Mouse (Mus musculus) forebrain, embryonic 10.5 days (tissue): ENCODE measurements around the gene Ptcra. TPM values are rescaled to one million over a fixed set of nuclear protein-coding genes. Genes with fewer than 3 reads are reported as not detected.
"Not testable (repeated sequence)": the region's sequence is repeated elsewhere in the genome, so short reads cannot be mapped to it uniquely, and the experiment has no call there.

Source experiments
- DNase-seq: peaks from one replicate; pipeline ENCODE4 v3.0.0-alpha.2; 2017; ENCODE audit warnings: low spot score; ENCODE audit errors: extremely low spot score
- H3K27ac ChIP-seq: fragments of 300-500 bp; sonication (generic); 2 replicates; pipeline ENCODE4 v1.5.1; 2016; ENCODE audit warnings: mild to moderate bottlenecking
- H3K27me3 ChIP-seq: fragments of 300-500 bp; sonication (generic); 2 replicates; pipeline ENCODE4 v1.6.1; 2016; ENCODE audit warnings: mild to moderate bottlenecking; ENCODE audit not compliant: poor library complexity, severe bottlenecking
- H3K36me3 ChIP-seq: fragments of 300-500 bp; sonication (generic); replicated peaks from 2 replicates; pipeline ENCODE4 v1.6.1; 2016; ENCODE audit warnings: mild to moderate bottlenecking, moderate library complexity
- H3K4me1 ChIP-seq: fragments of 300-500 bp; sonication (generic); 2 replicates; pipeline ENCODE4 v1.6.1; 2016
- H3K4me3 ChIP-seq: fragments of 300-500 bp; sonication (generic); 2 replicates; pipeline ENCODE4 v1.5.1; 2016; ENCODE audit warnings: mild to moderate bottlenecking, moderate library complexity
- H3K9me3 ChIP-seq: fragments of 300-500 bp; sonication (generic); 2 replicates; pipeline ENCODE4 v1.6.1; 2016; ENCODE audit warnings: mild to moderate bottlenecking, moderate library complexity
- WGBS: fragments of 180-500 bp; shearing (Covaris S2); methylation state at CpG from one replicate; pipeline ENCODE4 v1.1.7; 2016; 5-methylcytosine and 5-hydroxymethylcytosine counted together
- polyA plus RNA-seq: library from polyadenylated mRNA; unstranded; fragments of >200 nt; fragmentation: Nextera tagmentation; extraction: Ambion mirVana; gene quantifications from 2 replicates; pipeline ENCODE4 v1.2.1, GENCODE M21; 2016

Gene Ptcra
- polyA plus RNA-seq, 1 experiment from 2014 or later = 0.55 TPM

DNA sequence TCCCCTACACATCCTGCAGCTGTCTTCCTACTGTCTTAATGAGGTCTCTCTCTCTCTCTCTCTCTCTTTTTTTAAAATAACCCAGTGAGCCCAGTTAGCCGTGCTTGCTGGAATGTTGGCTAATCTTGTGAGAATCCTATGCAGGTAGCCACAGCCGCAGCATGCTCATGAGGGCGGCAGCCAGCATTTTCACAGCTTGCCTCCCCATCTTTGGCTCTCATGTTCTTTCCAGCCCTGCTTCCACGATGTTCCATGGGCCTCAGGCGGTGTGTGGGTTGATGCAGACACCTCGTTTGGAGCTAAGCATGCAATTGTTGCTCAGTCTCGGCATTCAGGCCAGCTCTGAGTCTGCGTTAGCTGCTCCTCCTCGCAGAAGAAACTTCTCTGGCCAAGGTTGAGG lies 1.4 kb upstream of the Ptcra start:
- H3K36me3 ChIP-seq, H3K27ac ChIP-seq, DNase-seq, H3K4me3 ChIP-seq, H3K27me3 ChIP-seq, H3K9me3 ChIP-seq, H3K4me1 ChIP-seq: not testable (repeated sequence)
- 71% methylated on average over 9 of the region's 9 CpGs for WGBS

DNA sequence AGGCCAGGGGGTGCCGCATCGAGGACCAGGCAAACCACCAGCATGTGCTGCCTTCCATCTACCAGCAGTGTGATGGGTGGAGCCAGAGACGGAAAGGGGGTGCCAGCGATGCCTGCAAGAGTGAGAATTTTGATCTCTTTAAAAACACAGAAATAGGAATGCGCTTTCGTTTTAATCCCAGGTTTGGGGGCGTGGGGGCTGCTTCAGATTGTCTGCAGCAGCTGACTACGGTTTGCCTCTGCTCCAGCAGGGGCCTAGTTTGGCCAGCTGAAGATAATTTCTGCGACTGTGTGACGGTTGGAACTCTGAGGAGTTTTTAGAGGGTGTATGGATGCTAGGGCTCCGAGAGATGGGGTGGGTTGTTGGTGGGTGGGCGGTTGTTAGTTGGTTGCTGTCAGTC lies 4.8 kb downstream of the Ptcra start:
- peaks cover 11% of the 10 kb centered on the region for H3K4me1 ChIP-seq

DNA sequence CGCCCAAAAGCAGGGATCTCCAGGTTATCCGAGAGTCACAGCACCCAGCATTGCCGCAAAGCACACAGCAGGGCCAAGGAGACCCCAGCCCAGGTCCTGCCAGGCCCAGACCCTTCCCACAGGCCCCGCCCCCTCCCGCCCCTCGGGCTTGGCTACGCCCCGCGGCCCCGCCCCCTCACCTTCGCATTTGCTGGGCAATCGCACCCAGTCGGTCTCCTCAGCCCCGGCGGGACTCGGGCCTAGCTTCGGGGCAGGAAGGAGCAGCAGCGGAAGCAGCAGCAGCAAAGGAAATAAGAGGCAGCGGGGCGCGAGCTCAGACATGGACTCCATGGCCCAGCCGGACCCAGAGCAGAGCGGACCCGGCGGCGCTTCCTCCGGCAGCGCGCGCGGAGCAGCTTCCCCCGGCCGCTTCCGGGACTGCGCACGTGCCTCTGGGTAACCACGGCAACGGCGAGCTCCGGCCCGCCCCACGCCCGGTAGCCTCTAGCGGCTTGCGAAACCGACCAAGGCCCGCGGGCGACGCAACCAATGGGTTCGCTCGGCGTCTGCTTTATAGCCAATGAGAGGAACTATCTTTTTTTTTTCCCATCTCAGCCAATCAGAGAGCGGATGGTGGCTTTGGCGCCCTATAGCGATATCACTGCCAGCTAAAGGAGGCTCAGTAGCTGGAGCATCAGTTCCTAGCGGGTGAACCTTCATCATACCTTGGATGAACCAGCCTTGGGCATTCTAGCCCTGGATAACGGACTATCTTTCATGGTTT lies 11.5 kb downstream of the Ptcra start, which contains the start of gene Cnpy3:
Gene Cnpy3 (minus strand): TSS at position 421 of the 763 bp plus-strand sequence.
- peaks cover 26% of the 10 kb centered on the region for H3K36me3 ChIP-seq
- H3K27me3 ChIP-seq = no peaks in the 10 kb centered on the region
- peak within 1 kb of the TSS; percentile 90 for H3K27ac ChIP-seq
- WGBS = under 1% methylated on average over 58 of the region's 58 CpGs
- DNase-seq = peak; percentile 99
- H3K4me1 ChIP-seq = peaks cover 32% of the 10 kb centered on the region
- peak within 1 kb of the TSS; percentile 67 for H3K4me3 ChIP-seq
- H3K9me3 ChIP-seq = peaks cover 3% of the 10 kb centered on the region; the same call in 1 of the 2 replicates

More for the DNA sequence above, 4.8 kb downstream of the Ptcra start:
- Histone ChIP-seq H3K27ac (no peak overlapping the region), H3K4me3 (no peak overlapping the region), H3K9me3 (peaks cover 3% of the 10 kb centered on the region; the same call in 1 of the 2 replicates), H3K36me3 (no peaks in the 10 kb centered on the region), H3K27me3 (no peaks in the 10 kb centered on the region)
- DNase-seq = no peak
- WGBS = 86% methylated on average over 12 of the region's 12 CpGs

DNA sequence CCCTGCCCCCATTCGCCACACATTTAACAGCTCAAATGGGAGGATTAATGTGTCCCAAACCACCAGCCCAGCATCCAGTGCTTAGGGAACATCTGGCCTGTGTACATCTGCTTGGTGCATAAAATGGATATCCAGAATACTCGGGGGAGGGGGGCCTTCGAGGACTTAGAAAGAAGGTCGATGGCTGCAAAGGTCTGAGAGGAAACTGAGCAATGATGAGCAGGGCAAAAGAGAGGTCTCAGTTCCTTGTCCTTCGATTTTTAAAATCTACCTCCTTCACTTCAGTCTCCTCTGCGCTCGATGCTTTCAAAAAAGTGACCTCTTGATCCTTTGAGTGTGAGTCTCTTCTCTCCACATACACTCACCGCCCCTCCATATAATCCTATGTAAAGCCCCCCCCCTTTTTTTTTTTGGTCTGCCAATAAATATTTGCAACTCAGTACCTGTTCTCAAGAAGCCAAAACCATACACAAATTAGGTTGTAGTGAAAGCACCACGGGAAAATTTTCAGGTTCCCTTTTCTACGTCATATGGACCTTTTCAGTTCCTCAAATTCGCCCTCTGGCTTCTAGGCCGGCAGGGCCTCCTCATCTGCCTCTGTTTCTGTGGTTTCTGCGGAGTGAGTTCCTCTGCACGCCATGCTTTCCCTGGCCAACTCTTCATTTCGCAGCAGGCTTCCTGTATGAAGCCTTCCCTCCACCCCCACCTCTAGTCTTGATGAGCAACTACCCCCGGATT lies 12.3 kb downstream of the Ptcra start:
- peak overlapping the region; percentile 90 for H3K27ac ChIP-seq
- peaks cover 24% of the 10 kb centered on the region for H3K4me1 ChIP-seq
- H3K9me3 ChIP-seq = peaks cover 3% of the 10 kb centered on the region; the same call in 1 of the 2 replicates
- 37% methylated on average over 16 of the region's 16 CpGs for WGBS
- DNase-seq = no peak
- peaks cover 33% of the 10 kb centered on the region for H3K36me3 ChIP-seq
- peak overlapping the region; percentile 67 for H3K4me3 ChIP-seq
- H3K27me3 ChIP-seq = no peaks in the 10 kb centered on the region

DNA sequence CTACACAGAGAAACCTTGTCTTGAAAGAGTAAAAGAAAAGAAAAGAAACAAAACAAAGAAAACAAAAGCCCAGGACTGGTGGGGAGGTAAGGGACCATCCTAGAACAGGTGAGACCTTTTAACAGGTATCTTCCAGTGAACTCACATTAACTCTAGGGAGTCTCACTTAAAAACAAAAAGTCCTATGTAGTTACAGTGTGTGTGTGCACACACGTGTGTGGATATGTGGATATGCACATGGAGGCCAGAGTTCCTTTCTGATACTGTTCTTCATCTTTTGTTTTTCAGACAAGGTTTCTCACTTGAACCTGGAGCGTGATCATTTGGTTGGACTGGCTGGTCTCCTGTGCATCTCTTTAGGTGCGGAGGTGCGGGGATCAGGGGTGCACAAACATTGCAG lies 12.9 kb downstream of the Ptcra start:
- Histone ChIP-seq H3K4me1 (peaks cover 22% of the 10 kb centered on the region), H3K27me3 (no peaks in the 10 kb centered on the region), H3K9me3 (peaks cover 3% of the 10 kb centered on the region; the same call in 1 of the 2 replicates), H3K36me3 (peaks cover 40% of the 10 kb centered on the region), H3K27ac (peak overlapping the region; percentile 90; the same call in 1 of the 2 replicates), H3K4me3 (peak overlapping the region; percentile 67)
- 94% methylated on average over 4 of the region's 4 CpGs for WGBS
- no peak for DNase-seq

DNA sequence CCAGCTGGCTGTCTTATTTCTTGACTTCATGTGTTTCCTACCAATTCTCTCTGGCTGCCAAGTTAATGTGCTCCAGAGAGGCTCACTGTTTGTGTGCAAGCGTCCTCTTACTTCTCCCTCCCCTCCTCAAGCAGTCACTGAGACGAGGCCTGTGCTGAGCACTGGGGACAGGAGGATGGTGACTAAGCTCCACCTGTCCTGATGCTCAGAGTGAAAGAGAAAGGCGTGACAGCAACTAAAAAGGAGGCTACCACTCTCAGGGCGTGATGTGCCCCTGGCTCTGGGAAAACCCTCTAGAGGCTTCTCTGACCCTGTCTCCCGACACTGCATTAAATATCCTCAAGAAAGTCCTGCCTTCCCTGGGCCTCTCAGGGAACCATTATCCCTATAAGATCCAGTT lies 14.2 kb downstream of the Ptcra start:
- Histone ChIP-seq H3K9me3 (no peaks in the 10 kb centered on the region), H3K36me3 (peaks cover 53% of the 10 kb centered on the region), H3K4me1 (peaks cover 22% of the 10 kb centered on the region), H3K4me3 (no peak overlapping the region), H3K27me3 (no peaks in the 10 kb centered on the region), H3K27ac (no peak overlapping the region)
- WGBS = 91% methylated on average over 5 of the region's 5 CpGs
- DNase-seq = no peak

DNA sequence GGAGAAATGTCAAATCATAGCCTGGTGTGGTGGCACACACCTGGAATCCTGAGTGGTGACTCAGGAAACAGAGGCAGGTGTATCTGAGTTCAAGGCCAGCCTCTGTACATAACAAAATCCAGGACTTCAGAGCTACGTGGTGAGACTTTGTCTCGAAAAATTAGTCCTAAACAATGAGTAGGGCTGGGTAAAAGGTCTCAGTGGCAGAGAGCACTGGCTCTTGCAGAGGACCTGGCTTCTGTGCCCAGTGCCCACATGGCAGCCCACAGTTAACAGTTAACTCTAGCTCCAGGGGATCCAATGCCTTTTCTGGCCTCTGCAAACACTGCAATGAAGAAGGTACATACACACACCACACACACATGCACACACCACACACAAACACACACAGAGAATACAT lies 15.7 kb downstream of the Ptcra start:
- Histone ChIP-seq H3K9me3 (no peaks in the 10 kb centered on the region), H3K27ac (no peak overlapping the region), H3K36me3 (peaks cover 68% of the 10 kb centered on the region), H3K4me1 (peaks cover 22% of the 10 kb centered on the region), H3K27me3 (no peaks in the 10 kb centered on the region), H3K4me3 (no peak overlapping the region)
- DNase-seq = no peak
- 93% methylated on average over 2 of the region's 2 CpGs for WGBS

DNA sequence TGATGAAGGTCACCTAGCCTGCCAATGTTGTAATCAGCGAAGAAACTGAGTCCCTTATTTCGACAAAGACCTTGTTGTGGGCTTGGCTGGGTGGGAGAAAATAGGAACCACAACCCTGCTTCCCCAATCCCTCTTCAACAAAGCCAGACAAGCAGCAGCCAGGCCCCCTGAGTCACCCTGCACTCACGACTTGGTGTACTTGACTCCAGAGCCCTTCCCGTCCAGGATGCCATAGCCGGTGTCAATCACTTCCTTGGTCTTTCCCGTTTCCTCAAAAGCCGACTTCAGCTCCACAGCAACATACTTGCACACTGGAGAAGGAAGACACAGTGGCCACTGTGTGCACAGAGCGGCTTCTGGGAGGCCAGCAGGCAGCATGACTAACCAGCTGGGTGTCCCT lies 16.3 kb downstream of the Ptcra start:
- Histone ChIP-seq H3K27ac (no peak overlapping the region), H3K4me3 (no peak overlapping the region), H3K27me3 (no peaks in the 10 kb centered on the region), H3K4me1 (peaks cover 17% of the 10 kb centered on the region), H3K36me3 (peaks cover 73% of the 10 kb centered on the region), H3K9me3 (no peaks in the 10 kb centered on the region)
- DNase-seq = no peak
- 88% methylated on average over 8 of the region's 8 CpGs for WGBS

DNA sequence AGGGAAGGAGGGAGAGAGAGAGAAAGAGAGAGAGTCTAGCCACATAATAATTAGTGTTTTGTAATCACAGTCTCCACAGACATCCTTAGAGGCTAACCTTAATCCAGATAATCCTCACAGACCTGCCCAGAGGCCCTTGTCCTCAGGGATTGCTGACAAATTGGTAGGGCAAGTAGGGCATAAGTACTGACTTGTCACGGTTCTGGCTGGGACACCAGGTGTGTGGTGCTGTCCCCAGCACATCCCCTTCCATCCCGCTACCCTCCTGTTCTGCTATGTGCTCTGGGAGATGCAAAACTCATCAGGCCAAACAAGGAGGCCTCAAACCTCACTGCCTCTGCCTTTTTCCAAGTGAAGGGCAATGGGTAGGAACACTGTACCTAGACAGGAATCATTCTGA lies 18.0 kb downstream of the Ptcra start:
- H3K27ac ChIP-seq = no peak overlapping the region
- H3K4me1 ChIP-seq = peaks cover 3% of the 10 kb centered on the region
- H3K27me3 ChIP-seq = no peaks in the 10 kb centered on the region
- WGBS = 75% methylated on average over 2 of the region's 2 CpGs
- no peak overlapping the region for H3K4me3 ChIP-seq
- no peaks in the 10 kb centered on the region for H3K9me3 ChIP-seq
- peaks cover 88% of the 10 kb centered on the region for H3K36me3 ChIP-seq
- DNase-seq = no peak

DNA sequence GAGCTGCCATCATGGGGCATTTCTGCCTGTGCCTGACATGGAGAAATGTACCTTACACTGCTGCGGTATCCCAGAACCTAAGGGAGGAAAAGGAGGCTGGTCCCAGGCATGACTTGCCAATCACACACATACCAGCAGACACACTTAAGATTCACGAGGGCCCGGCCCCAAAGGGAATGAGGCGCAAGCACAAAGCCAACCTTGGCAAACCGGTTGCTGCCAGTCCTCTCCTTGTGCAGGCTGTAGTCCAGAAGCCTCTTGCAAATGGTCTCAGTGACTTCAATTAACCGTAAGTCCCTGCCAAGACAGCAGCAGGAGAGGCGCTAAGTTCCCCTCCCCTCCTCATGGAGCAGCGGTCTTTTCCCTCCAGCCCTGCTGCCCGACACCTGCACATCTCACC lies 20.5 kb downstream of the Ptcra start:
- Histone ChIP-seq H3K4me3 (no peak overlapping the region), H3K27ac (no peak overlapping the region), H3K27me3 (no peaks in the 10 kb centered on the region), H3K36me3 (peaks cover 85% of the 10 kb centered on the region), H3K9me3 (no peaks in the 10 kb centered on the region), H3K4me1 (no peaks in the 10 kb centered on the region)
- 93% methylated on average over 9 of the region's 9 CpGs for WGBS
- DNase-seq = no peak

DNA sequence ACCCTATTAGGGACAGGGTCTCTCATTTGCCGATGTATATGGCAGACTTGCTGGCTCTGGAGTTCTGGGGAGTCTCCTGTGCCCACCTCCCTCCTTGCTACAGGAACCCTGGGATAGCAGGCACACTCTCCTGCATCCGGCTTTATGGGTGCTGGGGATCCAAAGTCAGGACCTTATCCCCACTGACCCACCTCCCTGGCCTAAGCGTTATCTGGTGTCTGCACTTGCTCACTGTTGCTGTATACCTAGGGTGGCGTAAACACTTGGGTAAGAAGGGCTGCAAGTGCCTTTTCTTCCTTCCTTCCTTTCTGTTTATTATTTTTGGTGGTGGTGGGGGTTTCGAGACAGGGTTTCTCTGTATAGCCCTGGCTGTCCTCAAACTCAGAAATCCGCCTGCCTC lies 22.2 kb downstream of the Ptcra start:
- no peak overlapping the region for H3K27ac ChIP-seq
- H3K36me3 ChIP-seq = peaks cover 83% of the 10 kb centered on the region
- H3K4me3 ChIP-seq = no peak overlapping the region
- DNase-seq = no peak
- H3K9me3 ChIP-seq = no peaks in the 10 kb centered on the region
- H3K4me1 ChIP-seq = no peaks in the 10 kb centered on the region
- H3K27me3 ChIP-seq = no peaks in the 10 kb centered on the region
- WGBS = 95% methylated on average over 6 of the region's 6 CpGs

DNA sequence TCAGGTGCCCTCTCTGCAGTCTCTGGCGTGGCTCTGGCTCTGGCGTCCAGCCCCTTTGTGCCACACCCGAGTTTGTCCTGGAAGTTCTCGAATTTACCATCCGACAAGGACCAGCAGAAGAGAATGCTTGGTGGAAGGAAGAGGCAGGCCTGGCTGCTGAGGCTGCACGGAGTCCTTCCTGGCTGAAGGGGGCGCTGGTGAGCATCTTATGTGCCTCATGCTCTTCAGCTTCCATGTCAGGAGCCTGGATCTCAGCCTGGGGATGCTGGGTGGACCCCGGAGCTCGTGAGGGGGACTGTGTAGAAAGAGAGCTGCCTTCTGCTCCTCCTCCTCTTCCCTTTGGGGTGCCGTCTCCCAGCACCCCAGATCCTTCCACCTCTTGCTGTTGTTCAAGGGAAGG lies 27.4 kb downstream of the Ptcra start:
- Histone ChIP-seq H3K4me3 (no peak overlapping the region), H3K9me3 (no peaks in the 10 kb centered on the region), H3K27ac (no peak overlapping the region), H3K27me3 (no peaks in the 10 kb centered on the region), H3K4me1 (no peaks in the 10 kb centered on the region), H3K36me3 (peaks cover 56% of the 10 kb centered on the region)
- DNase-seq = no peak
- 64% methylated on average over 10 of the region's 10 CpGs for WGBS

DNA sequence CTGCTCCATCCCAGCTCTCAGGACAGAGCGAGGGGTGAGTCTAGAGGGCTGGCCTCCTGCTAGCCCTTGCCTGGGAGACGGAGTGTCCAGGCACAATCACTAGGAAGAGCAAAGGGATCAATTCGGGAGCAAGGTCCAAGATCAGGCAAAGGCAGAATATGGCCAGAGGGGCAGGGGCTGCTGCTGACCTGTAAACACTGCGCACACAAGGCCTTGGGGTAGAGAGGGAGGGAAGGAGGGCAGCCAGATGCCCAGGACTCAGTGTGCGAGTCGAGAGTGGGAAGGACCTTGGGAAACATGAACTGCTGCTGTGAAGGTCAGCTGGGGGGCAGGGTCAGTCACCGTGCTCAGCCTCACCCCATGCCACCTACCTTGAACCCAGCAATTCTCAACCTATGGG lies 28.2 kb downstream of the Ptcra start:
- peaks cover 51% of the 10 kb centered on the region for H3K36me3 ChIP-seq
- H3K4me3 ChIP-seq = no peak overlapping the region
- H3K9me3 ChIP-seq = no peaks in the 10 kb centered on the region
- H3K27ac ChIP-seq = no peak overlapping the region
- H3K4me1 ChIP-seq = no peaks in the 10 kb centered on the region
- no peak for DNase-seq
- WGBS = 91% methylated on average over 7 of the region's 7 CpGs
- 0 out of 2 replicates have a peak, but pooled peaks cover under 1% of the 10 kb centered on the region for H3K27me3 ChIP-seq
